Mouse (Mus musculus): Measurements from ENCODE around the gene Hdac1. TPM values are rescaled to one million over a fixed set of nuclear protein-coding genes. Genes with fewer than 3 reads are reported as not detected.

Gene Hdac1
- polyA plus RNA-seq, 1 experiment from 2014 or later = 111 TPM

DNA sequence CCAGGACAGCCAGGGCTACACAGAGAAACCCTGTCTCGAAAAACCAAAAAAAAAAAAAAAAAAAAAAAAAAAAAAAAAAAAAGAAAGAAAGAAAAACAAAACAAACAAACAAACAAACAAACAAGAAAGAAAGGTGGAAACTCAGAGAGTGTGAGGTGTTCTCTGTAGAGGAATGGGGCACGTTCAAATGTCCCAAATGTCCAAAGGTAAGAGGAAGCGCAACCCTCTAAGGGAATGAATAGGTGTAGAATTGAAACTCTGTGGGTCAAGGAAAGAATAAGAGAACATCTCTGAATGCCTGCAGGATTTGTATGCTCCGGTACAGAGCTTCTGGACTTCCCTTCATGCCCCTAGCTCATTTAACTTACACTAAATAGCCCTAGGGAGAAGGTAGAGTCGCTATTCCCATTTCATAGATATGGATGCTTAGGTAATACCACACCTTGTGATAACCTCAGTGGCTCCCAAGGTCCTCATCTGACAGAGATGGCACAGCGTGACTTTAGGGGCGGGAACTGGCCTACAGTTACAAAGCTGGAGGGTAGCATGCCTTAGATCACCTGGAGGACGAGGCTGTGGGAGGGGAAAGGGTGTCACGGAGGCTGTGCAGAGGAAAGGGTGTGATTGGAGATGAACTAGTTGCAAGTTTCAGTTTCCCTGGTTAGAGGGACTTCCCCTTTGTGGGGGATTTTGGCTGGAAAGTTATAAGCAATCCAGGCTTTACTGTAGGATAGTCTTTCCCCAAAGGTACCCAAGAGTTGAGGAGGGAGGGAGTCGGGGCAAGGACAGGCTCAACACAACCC, 34.9 kb downstream of the Hdac1 start:
- H3K36me3 ChIP-seq = no peaks in the 10 kb centered on the region
- no peaks in the 10 kb centered on the region for H3K27me3 ChIP-seq
- H3K9ac ChIP-seq = no peak overlapping the region
- H3K9me3 ChIP-seq = no peaks in the 10 kb centered on the region
- H3K4me2 ChIP-seq = no peak overlapping the region
- no peak overlapping the region for H3K4me3 ChIP-seq
- H3K4me1 ChIP-seq (replicated peaks) = peaks cover 41% of the 10 kb centered on the region
- WGBS = 74% methylated on average over 9 of the region's 10 CpGs
- H3K27ac ChIP-seq = no peak overlapping the region
- ATAC-seq (ENCODE audit: low FRiP score) = no peak

DNA sequence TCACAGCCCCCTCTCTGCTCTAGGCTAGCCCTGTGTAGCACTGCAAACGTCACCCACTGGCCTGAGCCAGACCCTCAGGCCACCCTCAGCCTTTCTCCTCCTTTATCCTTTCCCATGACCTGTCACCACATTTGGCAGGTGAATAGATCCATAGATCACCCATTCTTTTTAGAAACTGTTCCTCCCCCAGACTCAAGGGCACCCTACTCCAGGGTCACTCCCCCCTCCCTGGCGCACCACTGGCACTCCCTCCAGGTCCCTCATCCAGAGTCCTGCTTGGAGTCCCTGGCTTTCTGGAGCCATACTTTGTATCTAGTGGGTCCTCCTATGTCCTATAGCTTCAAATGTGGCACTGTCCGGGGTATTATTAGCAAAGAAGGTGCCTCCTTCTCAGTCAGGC, 37.0 kb downstream of the Hdac1 start:
- Histone ChIP-seq H3K36me3 (no peaks in the 10 kb centered on the region), H3K4me1 (replicated peaks) (peaks cover 33% of the 10 kb centered on the region), H3K9me3 (no peaks in the 10 kb centered on the region), H3K9ac (no peak overlapping the region; the same call in 1 of the 2 replicates), H3K27me3 (0 out of 2 replicates have a peak, but pooled peaks cover 4% of the 10 kb centered on the region), H3K4me2 (no peak overlapping the region), H3K27ac (no peak overlapping the region), H3K4me3 (no peak overlapping the region)
- 79% methylated on average over 3 of the region's 3 CpGs for whole genome bisulfite sequencing
- ATAC-seq (ENCODE audit: low FRiP score) = no peak

DNA sequence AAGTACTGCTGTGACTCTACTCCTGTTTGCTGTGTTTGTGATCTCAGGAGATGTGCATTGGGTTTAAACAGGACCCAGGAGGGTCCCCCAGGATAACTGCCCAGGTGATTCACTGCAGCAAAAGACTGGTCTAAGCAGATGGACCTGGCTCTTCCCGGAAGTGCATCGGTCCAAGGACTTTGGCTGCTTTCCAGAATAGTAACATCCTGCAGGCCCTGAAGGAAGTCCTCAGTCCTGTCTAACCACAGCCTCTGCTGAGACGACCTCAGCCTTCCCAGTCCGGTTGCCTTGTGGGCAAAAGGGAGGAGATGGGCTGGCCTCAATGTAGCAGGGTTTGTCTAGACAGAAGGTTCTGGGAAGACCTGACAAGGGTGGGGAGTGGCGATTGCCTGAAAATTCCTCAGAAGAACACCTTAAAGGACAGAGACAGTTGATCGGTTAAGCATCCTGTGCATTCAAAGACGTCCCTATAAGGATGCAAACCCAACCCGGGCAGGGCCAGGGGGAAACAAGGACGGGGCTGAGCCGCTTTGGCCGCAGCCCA, 39.5 kb downstream of the Hdac1 start:
- Histone ChIP-seq H3K9me3 (no peaks in the 10 kb centered on the region), H3K9ac (no peak overlapping the region), H3K27me3 (0 out of 2 replicates have a peak, but pooled peaks cover 4% of the 10 kb centered on the region), H3K4me1 (replicated peaks) (peaks cover 18% of the 10 kb centered on the region), H3K4me3 (no peak overlapping the region), H3K4me2 (no peak overlapping the region), H3K36me3 (no peaks in the 10 kb centered on the region), H3K27ac (no peak overlapping the region)
- WGBS = 78% methylated on average over 11 of the region's 11 CpGs
- no peak for ATAC-seq (ENCODE audit: low FRiP score)

DNA sequence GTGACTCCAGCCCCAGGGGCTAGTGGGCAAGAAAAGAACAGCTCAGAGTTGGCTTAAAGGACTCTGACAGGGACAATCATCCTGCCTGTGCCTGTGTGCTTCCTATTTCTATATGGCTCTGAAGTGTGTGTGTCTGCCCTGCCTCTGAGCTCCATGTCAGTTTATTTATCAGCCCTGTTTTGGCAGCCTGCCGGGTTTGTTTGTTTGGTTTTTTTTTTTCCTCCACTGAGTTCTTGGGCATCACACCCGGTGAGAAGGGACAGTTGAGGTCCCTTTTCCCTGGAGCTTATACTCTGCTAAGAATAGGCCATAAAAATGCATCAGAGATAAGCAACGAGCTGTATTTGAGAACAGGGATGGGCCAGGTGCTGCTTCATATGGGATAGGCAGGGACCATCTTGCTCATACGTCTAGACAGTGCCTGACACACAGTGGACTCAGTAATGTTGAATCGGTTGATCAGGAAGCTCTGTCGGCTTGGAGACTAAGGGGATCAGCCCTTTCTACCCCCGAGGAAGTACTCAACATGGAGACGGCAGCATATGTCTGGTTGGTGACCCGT, 40.1 kb downstream of the Hdac1 start:
- no peak overlapping the region for H3K4me3 ChIP-seq
- ATAC-seq (ENCODE audit: low FRiP score) = no peak
- WGBS = 79% methylated on average over 9 of the region's 9 CpGs

DNA sequence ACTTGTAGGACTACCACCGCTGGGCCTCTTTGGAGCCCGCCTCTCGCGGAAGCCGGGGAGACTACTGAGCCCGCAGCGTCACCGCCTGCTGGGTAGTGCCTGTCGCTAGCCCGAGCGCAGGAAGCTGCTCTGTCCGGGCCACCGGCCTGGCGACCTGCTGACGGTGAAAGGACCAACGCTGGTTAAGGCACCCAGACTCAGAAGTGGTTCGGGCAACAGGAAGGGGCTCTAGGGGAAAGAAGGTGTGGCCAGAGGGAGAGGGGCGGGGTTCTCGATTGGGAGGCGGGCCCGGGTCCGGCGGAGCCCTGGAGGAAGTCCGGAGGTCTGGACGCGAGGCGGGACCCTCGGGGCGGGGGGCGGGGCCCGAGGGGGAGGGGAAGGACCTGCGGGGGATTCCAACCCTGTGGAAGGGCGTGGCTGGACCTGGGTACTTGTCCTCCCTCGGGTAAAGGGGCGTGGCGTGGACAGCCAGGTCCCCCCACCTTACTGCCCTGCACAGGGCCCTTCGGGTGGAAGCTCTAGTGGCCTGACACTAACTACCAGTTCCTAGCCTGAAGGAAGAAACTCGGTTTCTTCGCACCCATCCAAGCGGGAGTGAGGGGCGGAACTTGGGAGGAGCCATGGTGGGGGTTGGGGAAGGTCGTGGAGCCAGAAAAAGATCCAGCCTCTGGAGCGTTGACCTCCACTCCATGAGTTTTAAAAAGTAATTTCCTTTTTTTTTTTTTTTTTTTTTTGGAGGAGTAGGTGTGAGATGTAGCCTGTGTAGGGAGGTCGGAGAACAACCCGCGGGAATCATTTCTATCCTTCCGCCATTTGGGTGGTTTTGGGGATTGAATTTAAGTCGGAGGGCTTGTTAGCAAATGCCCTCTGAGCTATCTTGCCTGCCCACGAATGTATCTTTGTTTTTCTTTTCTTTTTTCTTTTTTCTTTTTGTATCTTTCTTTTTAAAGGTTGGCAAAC, 41.6 kb downstream of the Hdac1 start:
- Histone ChIP-seq H3K9me3 (no peaks in the 10 kb centered on the region), H3K9ac (peak overlapping the region; percentile 72), H3K36me3 (no peaks in the 10 kb centered on the region), H3K4me3 (peak overlapping the region; percentile 55), H3K4me1 (replicated peaks) (peaks cover 28% of the 10 kb centered on the region), H3K27me3 (0 out of 2 replicates have a peak, but pooled peaks cover 4% of the 10 kb centered on the region), H3K27ac (peak overlapping the region; percentile 81), H3K4me2 (peak overlapping the region; percentile 83)
- ATAC-seq (ENCODE audit: low FRiP score) = peak; percentile 70
- WGBS = 1% methylated on average over 48 of the region's 49 CpGs

More for the DNA sequence above, 40.1 kb downstream of the Hdac1 start:
- Histone ChIP-seq H3K4me1 (replicated peaks) (peaks cover 15% of the 10 kb centered on the region), H3K27ac (no peak overlapping the region), H3K9ac (no peak overlapping the region), H3K36me3 (no peaks in the 10 kb centered on the region), H3K9me3 (no peaks in the 10 kb centered on the region), H3K4me2 (no peak overlapping the region), H3K27me3 (0 out of 2 replicates have a peak, but pooled peaks cover 4% of the 10 kb centered on the region)

DNA sequence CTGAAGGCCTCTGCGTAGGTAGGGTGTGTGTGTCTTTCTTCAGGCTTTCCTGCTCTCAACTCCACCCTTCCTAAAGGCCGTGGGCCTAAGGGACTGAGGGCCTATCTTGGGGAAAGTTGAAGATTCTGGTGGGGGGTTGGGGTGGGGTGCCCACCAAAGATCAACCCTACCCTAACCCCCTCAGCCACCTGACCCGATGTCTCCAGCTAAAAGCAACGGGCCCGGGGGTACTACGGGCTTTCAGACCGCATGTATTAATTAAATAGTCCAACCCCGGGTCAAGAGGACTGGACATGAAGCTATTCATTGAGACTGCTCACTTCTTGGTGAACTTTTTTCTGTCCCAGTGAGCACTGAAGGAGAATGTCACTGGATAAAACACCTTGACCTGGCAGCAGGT, 42.5 kb downstream of the Hdac1 start:
- Histone ChIP-seq H3K36me3 (no peaks in the 10 kb centered on the region), H3K4me3 (peak overlapping the region; percentile 55; the same call in 1 of the 2 replicates), H3K9ac (0 out of 2 replicates have a peak overlapping the region, but pooled peaks have one; percentile 72), H3K4me1 (replicated peaks) (peaks cover 31% of the 10 kb centered on the region), H3K4me2 (peak overlapping the region; percentile 83), H3K9me3 (no peaks in the 10 kb centered on the region), H3K27me3 (0 out of 2 replicates have a peak, but pooled peaks cover 4% of the 10 kb centered on the region), H3K27ac (peak overlapping the region; percentile 81)
- no peak for ATAC-seq (ENCODE audit: low FRiP score)
- 82% methylated on average over 8 of the region's 8 CpGs for WGBS

DNA sequence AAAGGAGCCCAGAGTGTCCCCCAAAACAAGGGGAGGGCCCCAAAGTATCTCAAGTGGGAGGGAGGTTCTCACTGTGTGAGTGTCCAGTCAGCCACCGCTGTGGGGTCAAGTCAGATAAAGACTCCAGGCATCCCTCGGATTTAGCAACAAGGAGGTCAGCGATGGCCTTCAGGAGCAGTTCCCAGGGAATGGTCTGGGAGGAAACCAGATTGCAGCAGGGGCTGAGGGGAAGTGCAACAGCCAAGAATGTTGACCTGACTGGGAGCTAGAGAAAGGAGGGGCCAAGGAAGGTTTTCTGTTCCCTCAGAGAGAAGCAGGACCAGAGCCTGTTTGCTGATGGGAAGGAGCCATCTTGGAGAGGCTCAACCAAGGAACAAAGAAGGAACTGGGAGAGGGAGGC, 43.6 kb downstream of the Hdac1 start:
- Histone ChIP-seq H3K9me3 (no peaks in the 10 kb centered on the region), H3K27ac (no peak overlapping the region), H3K27me3 (0 out of 2 replicates have a peak, but pooled peaks cover 4% of the 10 kb centered on the region), H3K4me2 (no peak overlapping the region), H3K9ac (no peak overlapping the region), H3K4me3 (no peak overlapping the region), H3K36me3 (no peaks in the 10 kb centered on the region), H3K4me1 (replicated peaks) (peaks cover 31% of the 10 kb centered on the region)
- 74% methylated on average over 3 of the region's 3 CpGs for WGBS
- no peak for ATAC-seq (ENCODE audit: low FRiP score)

DNA sequence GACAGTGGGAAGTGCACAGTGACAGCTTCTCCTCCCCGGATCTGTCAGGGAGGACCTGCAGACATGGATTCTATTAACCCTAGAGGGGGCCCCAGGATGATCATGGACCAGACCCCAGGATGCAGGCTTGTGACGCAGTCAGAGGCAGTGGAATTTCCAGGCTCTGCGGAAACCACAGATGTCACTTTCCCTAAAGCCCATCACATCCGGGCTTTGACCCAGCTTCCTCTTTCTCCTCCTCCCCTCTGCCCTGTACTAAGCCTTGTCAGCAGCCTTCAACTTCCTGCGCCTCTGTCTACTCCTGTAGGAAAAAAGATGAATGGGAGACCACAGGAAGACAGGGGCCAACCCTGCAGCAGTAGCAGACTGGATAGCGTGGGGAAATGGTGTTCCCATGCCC, 45.9 kb downstream of the Hdac1 start:
- no peaks in the 10 kb centered on the region for H3K9me3 ChIP-seq
- no peak; the same call in 1 of the 2 replicates for ATAC-seq (ENCODE audit: low FRiP score)
- peak overlapping the region; percentile 6; the same call in 1 of the 2 replicates for H3K4me3 ChIP-seq
- peak overlapping the region; percentile 62 for H3K9ac ChIP-seq
- peaks cover 13% of the 10 kb centered on the region for H3K27me3 ChIP-seq
- WGBS = 46% methylated on average over 6 of the region's 6 CpGs
- peaks cover 32% of the 10 kb centered on the region for H3K4me1 ChIP-seq (replicated peaks)
- no peaks in the 10 kb centered on the region for H3K36me3 ChIP-seq
- peak overlapping the region; percentile 83 for H3K27ac ChIP-seq
- H3K4me2 ChIP-seq = peak overlapping the region; percentile 44

DNA sequence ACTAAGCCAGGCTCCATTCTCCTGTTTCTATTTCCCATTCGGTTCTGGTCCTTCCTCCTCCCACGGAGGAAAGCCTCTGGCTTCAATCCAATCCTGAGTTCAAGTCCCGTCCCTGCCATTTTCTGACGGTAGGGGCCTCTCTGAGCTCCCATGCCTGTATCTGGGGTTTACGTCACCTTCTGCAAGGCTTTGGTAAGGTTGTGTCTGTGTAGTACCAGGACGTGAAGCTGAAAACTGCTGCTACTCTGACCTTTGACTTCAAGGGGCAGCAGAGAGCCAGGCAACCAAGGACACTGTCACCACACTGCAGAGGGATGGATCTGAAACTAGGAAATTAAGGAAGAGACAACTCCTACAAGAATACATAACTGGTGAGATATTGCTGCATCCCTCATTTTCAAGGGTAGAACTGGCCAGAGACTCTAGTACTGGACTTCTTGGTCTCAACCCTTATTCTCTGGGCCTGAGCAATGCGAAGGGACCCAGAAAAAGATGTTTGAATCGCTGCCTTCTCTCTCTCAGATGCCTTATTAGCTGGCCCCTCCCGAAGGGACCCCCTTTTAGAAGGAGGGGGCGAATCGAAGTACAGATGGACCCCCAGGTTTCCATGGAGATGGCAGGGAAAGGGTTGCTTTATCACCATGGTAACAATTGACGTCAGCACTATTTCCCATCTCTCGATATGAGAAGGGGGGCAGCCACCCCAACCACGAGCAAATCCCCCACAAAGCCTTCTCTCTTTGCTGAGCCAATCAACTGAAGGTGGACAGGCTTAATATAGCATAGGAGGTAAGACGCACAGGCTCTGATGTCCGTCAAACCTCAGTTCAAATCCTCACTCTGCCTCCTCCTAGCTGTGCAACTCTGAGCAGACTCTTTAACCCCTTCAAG, 46.6 kb downstream of the Hdac1 start:
- Histone ChIP-seq H3K9ac (peak overlapping the region; percentile 62), H3K36me3 (no peaks in the 10 kb centered on the region), H3K27me3 (peaks cover 20% of the 10 kb centered on the region), H3K9me3 (no peaks in the 10 kb centered on the region), H3K27ac (peak overlapping the region; percentile 83), H3K4me2 (peak overlapping the region; percentile 44), H3K4me1 (replicated peaks) (peaks cover 34% of the 10 kb centered on the region), H3K4me3 (peak overlapping the region; percentile 6; the same call in 1 of the 2 replicates)
- ATAC-seq (ENCODE audit: low FRiP score) = peak; percentile 49
- 20% methylated on average over 16 of the region's 16 CpGs for whole genome bisulfite sequencing

DNA sequence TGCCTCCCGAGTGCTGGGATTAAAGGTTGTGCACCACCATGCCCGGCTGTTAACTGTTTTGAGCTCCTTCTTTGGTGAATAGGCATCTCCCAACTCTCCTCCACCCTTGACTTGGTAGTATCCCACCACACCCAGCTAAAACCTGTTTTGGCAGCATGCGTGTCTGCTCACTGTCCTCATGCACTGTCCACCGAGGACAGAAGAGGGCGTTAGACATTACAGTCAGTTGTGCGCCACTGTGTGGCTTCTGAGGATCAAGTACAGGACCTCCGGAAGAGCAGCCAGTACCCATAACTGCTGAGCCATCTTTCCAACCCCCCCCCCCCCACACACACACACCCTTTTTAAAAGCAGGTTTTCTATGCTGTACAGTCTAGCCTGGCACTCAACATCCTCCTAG, 47.8 kb downstream of the Hdac1 start:
- Histone ChIP-seq H3K4me3 (no peak overlapping the region), H3K27ac (no peak overlapping the region), H3K27me3 (peaks cover 32% of the 10 kb centered on the region), H3K9me3 (no peaks in the 10 kb centered on the region), H3K36me3 (no peaks in the 10 kb centered on the region; the same call in 1 of the 2 replicates), H3K4me1 (replicated peaks) (peaks cover 29% of the 10 kb centered on the region), H3K4me2 (no peak overlapping the region), H3K9ac (no peak overlapping the region)
- 68% methylated on average over 7 of the region's 7 CpGs for WGBS
- ATAC-seq (ENCODE audit: low FRiP score) = no peak
